Mouse (Mus musculus): ENCODE measurements at regions not wholly inside any gene's neighbourhood (a gene's known extent, or its start where the extent isn't known, plus 50 kb on each side); places are given as distances from the start of the nearest gene placed in this dataset.
A peak's percentile ranks its signal among the peaks of the same experiment; 100 is the strongest.

GRCm38 (mm10) chr2:133141341-133142035 is 195.8 kb upstream of the Fermt1 start:
- peak; percentile 64 for ATAC-seq
- no peaks in the 10 kb centered on the region for H3K9me3 ChIP-seq (ENCODE audit: control insufficient read depth)
- no peaks in the 10 kb centered on the region for H3K4me1 ChIP-seq (replicated peaks; ENCODE audit: control insufficient read depth, insufficient read depth, low read length)
- no peak overlapping the region for H3K27ac ChIP-seq (ENCODE audit: low read depth, low read length)
- no peak for TF ChIP-seq CTCF (IDR thresholded peaks at IDR 0.05; ENCODE audit: low read depth)
- H3K36me3 ChIP-seq (ENCODE audit: control insufficient read depth, insufficient read depth): no peaks in the 10 kb centered on the region
- H3K4me2 ChIP-seq (replicated peaks; ENCODE audit: low read depth): no peak overlapping the region
- no peak overlapping the region for H3K9ac ChIP-seq (ENCODE audit: low read depth, low read length)
- no peaks in the 10 kb centered on the region for H3K27me3 ChIP-seq (replicated peaks; ENCODE audit: control insufficient read depth, insufficient read depth, low read length)
- WGBS: 60% methylated on average over 6 of the region's 6 CpGs
- H3K4me3 ChIP-seq (ENCODE audit: low read depth, low read length): no peak overlapping the region

DNA sequence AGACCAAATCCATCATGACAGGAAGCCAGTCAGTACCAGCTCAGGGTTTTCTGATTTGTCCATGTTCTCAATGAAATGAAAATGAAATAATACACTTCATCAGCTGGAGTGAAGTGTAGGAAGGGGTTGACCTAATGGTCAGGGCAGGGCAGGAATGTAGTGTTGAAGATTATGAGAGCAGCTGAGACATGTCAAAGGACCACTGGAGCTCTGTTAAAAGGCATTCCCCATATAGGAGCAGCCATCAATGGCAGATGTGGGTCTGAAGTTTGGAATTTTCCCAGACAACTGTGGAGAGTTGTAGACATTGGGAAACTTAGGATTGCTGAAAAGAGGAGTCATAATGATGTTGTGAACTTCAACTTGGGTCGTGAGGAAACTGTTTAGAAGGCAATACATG is 206.8 kb upstream of the Fermt1 start:
- H3K9me3 ChIP-seq (ENCODE audit: control insufficient read depth): no peaks in the 10 kb centered on the region
- H3K4me2 ChIP-seq (replicated peaks; ENCODE audit: low read depth): no peak overlapping the region
- H3K9ac ChIP-seq (ENCODE audit: low read depth, low read length): no peak overlapping the region
- H3K27ac ChIP-seq (ENCODE audit: low read depth, low read length): no peak overlapping the region
- ATAC-seq: no peak
- no peaks in the 10 kb centered on the region for H3K27me3 ChIP-seq (replicated peaks; ENCODE audit: control insufficient read depth, insufficient read depth, low read length)
- no peaks in the 10 kb centered on the region for H3K36me3 ChIP-seq (ENCODE audit: control insufficient read depth, insufficient read depth)
- H3K4me3 ChIP-seq (ENCODE audit: low read depth, low read length): no peak overlapping the region
- no peak for TF ChIP-seq CTCF (IDR thresholded peaks at IDR 0.05; ENCODE audit: low read depth)
- 54% methylated on average over 1 of the region's 1 CpGs for WGBS
- no peaks in the 10 kb centered on the region for H3K4me1 ChIP-seq (replicated peaks; ENCODE audit: control insufficient read depth, insufficient read depth, low read length)

GRCm38 (mm10) chr2:133156537-133156936 is 210.8 kb upstream of the Fermt1 start:
- Histone ChIP-seq H3K27ac (ENCODE audit: low read depth, low read length) (no peak overlapping the region), H3K36me3 (ENCODE audit: control insufficient read depth, insufficient read depth) (no peaks in the 10 kb centered on the region), H3K4me3 (ENCODE audit: low read depth, low read length) (no peak overlapping the region), H3K27me3 (replicated peaks; ENCODE audit: control insufficient read depth, insufficient read depth, low read length) (no peaks in the 10 kb centered on the region), H3K4me1 (replicated peaks; ENCODE audit: control insufficient read depth, insufficient read depth, low read length) (no peaks in the 10 kb centered on the region), H3K9me3 (ENCODE audit: control insufficient read depth) (no peaks in the 10 kb centered on the region), H3K9ac (ENCODE audit: low read depth, low read length) (no peak overlapping the region), H3K4me2 (replicated peaks; ENCODE audit: low read depth) (no peak overlapping the region)
- peak; percentile 33; the same call in 1 of the 2 replicates for ATAC-seq
- TF ChIP-seq CTCF (IDR thresholded peaks at IDR 0.05; ENCODE audit: low read depth): peak; percentile 72
- WGBS: 48% methylated on average over 3 of the region's 3 CpGs

DNA sequence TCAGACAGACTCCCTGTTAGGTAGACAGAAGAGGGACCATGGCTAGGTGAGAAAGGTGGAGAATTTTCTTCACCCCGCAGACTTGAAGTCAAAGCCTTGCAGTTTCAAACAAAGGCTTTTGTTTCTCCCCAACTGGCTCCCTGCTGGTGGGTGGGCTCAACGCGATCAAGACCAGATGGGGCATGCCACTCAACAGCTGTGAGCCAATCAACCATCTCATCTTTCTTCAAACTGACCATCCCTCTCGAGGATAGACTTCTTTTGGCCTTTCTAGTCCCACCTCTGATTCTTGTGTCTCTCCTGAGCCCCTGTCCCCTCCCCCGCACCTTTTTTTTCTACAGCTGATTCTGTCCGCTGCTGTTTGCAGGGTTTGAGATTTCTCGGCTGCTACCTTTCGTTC is 212.5 kb upstream of the Fermt1 start:
- Histone ChIP-seq H3K9me3 (ENCODE audit: control insufficient read depth) (no peaks in the 10 kb centered on the region), H3K27ac (ENCODE audit: low read depth, low read length) (no peak overlapping the region), H3K4me2 (replicated peaks; ENCODE audit: low read depth) (no peak overlapping the region), H3K27me3 (replicated peaks; ENCODE audit: control insufficient read depth, insufficient read depth, low read length) (no peaks in the 10 kb centered on the region), H3K4me3 (ENCODE audit: low read depth, low read length) (no peak overlapping the region), H3K4me1 (replicated peaks; ENCODE audit: control insufficient read depth, insufficient read depth, low read length) (no peaks in the 10 kb centered on the region), H3K36me3 (ENCODE audit: control insufficient read depth, insufficient read depth) (no peaks in the 10 kb centered on the region), H3K9ac (ENCODE audit: low read depth, low read length) (no peak overlapping the region)
- WGBS: 64% methylated on average over 8 of the region's 8 CpGs
- no peak for TF ChIP-seq CTCF (IDR thresholded peaks at IDR 0.05; ENCODE audit: low read depth)
- ATAC-seq: no peak

- Histone ChIP-seq H3K4me1 (replicated peaks; ENCODE audit: control insufficient read depth, insufficient read depth, low read length) (no peaks in the 10 kb centered on the region), H3K9ac (ENCODE audit: low read depth, low read length) (no peak overlapping the region), H3K27me3 (replicated peaks; ENCODE audit: control insufficient read depth, insufficient read depth, low read length) (no peaks in the 10 kb centered on the region), H3K27ac (ENCODE audit: low read depth, low read length) (no peak overlapping the region), H3K36me3 (ENCODE audit: control insufficient read depth, insufficient read depth) (no peaks in the 10 kb centered on the region), H3K9me3 (ENCODE audit: control insufficient read depth) (no peaks in the 10 kb centered on the region), H3K4me3 (ENCODE audit: low read depth, low read length) (no peak overlapping the region), H3K4me2 (replicated peaks; ENCODE audit: low read depth) (no peak overlapping the region)
- no peak for TF ChIP-seq CTCF (IDR thresholded peaks at IDR 0.05; ENCODE audit: low read depth)
- ATAC-seq: no peak
- 28% methylated on average over 2 of the region's 2 CpGs for WGBS
Observed at GRCm38 (mm10) chr2:133159398-133159797, 213.7 kb upstream of the Fermt1 start.

DNA sequence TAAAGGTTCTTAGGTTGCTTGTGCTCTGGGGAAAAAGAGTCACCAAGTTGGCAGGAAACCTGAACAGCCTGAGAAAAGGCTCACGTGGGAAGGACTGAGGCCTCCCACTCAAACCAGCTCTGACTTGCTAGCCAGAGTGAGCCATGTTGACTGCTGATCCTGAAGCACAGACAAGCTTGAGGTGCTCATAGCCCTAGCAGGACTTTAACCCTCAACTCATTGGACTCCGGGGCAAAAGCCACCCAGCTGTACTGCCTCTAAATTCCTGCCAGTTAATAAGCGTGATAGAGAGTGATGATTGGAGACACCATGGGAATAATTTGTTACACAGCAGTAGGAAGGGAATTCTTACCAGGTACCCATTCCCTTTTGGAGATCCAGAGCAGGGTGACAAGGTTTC is 230.7 kb upstream of the Fermt1 start:
- no peak for TF ChIP-seq CTCF (IDR thresholded peaks at IDR 0.05; ENCODE audit: low read depth)
- WGBS: 54% methylated on average over 3 of the region's 3 CpGs
- peak; percentile 98 for ATAC-seq

More for the DNA sequence above, 230.7 kb upstream of the Fermt1 start:
- no peaks in the 10 kb centered on the region for H3K9me3 ChIP-seq (ENCODE audit: control insufficient read depth)
- H3K27ac ChIP-seq (ENCODE audit: low read depth, low read length): peak overlapping the region; percentile 28; the same call in 1 of the 2 replicates
- H3K36me3 ChIP-seq (ENCODE audit: control insufficient read depth, insufficient read depth): no peaks in the 10 kb centered on the region
- H3K4me2 ChIP-seq (replicated peaks; ENCODE audit: low read depth): no peak overlapping the region
- H3K27me3 ChIP-seq (replicated peaks; ENCODE audit: control insufficient read depth, insufficient read depth, low read length): no peaks in the 10 kb centered on the region
- H3K4me3 ChIP-seq (ENCODE audit: low read depth, low read length): no peak overlapping the region
- no peaks in the 10 kb centered on the region for H3K4me1 ChIP-seq (replicated peaks; ENCODE audit: control insufficient read depth, insufficient read depth, low read length)
- no peak overlapping the region for H3K9ac ChIP-seq (ENCODE audit: low read depth, low read length)

Data from intestine, postnatal 0 days (tissue).